Mouse (Mus musculus) megakaryocyte, embryonic 14.5 days (primary cell): ENCODE measurements at regions not wholly inside any gene's neighbourhood (a gene's known extent, or its start where the extent isn't known, plus 50 kb on each side); places are given as distances from the start of the nearest gene placed in this dataset.
A peak's percentile ranks its signal among the peaks of the same experiment; 100 is the strongest.

Source experiments
- H3K27me3 ChIP-seq: replicated peaks from 2 replicates; pipeline ENCODE3; 2012; ENCODE audit warnings: inconsistent platforms
- H3K36me3 ChIP-seq: replicated peaks from 2 replicates; pipeline ENCODE3; 2012; ENCODE audit warnings: low read length, inconsistent platforms, mixed read lengths
- H3K4me1 ChIP-seq: 2 replicates; pipeline ENCODE4 v1.6.1; 2012; ENCODE audit warnings: inconsistent platforms
- H3K4me3 ChIP-seq: replicated peaks from 2 replicates; pipeline ENCODE3; 2012; ENCODE audit warnings: moderate library complexity, mild to moderate bottlenecking, inconsistent platforms
- H3K9me3 ChIP-seq: 2 replicates; pipeline ENCODE4 v1.6.1; 2012; ENCODE audit warnings: inconsistent platforms
- FLI1 ChIP-seq: IDR thresholded peaks from 2 replicates; pipeline ENCODE4 v1.6.1; 2012; ENCODE audit warnings: low read length, inconsistent platforms, mixed read lengths
- GATA1 ChIP-seq: IDR thresholded peaks from 3 replicates; pipeline ENCODE4 v1.6.1; 2012; ENCODE audit warnings: mixed read lengths, low read length, inconsistent platforms, borderline replicate concordance

DNA sequence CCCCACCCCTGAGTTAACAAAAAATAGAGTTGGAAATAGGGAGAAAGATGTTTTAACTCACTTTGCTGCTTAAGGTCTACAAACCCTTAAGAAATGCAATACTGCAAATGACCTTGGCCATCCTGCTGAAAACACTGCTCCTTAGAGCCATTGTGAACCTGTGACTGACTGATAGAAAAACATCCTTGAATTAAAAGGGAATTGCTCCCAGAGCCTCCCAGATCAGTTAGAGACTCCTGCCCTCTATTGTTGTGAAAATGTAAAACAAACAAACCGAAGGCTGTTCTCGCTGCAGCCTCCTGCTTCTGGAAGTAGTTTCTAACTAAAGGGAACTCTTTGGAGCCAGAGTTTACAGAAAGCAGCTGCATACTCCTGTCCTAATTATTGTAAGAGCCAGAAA, 188.9 kb downstream of the Irx2 start:
- no peaks in the 10 kb centered on the region for H3K36me3 ChIP-seq
- peaks cover 42% of the 10 kb centered on the region for H3K9me3 ChIP-seq
- peaks cover 7% of the 10 kb centered on the region for H3K27me3 ChIP-seq
- no peak overlapping the region for H3K4me3 ChIP-seq
- TF ChIP-seq GATA1, result no peak
- TF ChIP-seq FLI1, result no peak
- no peaks in the 10 kb centered on the region for H3K4me1 ChIP-seq

- no peaks in the 10 kb centered on the region for H3K4me1 ChIP-seq
- peaks cover 7% of the 10 kb centered on the region for H3K27me3 ChIP-seq
These were observed 189.3 kb downstream of the Irx2 start for GRCm38 (mm10) chr13:72817930-72818329.

DNA sequence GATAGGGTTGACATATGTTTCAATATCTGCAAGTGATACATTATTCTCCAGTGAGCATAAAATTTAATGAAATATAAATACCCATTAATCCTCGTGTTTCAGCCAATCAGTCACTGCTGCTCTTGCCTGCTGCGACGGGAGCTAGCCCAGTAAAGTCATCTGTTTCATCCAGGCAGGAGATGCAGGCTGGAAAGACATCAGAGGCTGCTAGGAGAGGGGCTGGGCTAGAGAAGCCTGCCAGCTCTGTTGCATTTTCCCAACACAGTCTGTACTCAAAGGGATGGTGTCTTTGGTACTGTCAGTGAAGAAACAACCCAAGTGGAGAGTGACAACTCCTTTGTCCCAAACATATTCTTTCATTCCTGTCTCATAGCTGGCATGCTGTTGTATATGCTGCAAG, 198.0 kb downstream of the Irx2 start:
- no peak overlapping the region for H3K4me3 ChIP-seq
- no peaks in the 10 kb centered on the region for H3K27me3 ChIP-seq
- TF ChIP-seq GATA1, result no peak
- TF ChIP-seq FLI1, result no peak
- H3K4me1 ChIP-seq, result no peaks in the 10 kb centered on the region
- H3K9me3 ChIP-seq, result peaks cover 49% of the 10 kb centered on the region
- H3K36me3 ChIP-seq, result no peaks in the 10 kb centered on the region

More at GRCm38 (mm10) chr13:72817930-72818329, 189.3 kb downstream of the Irx2 start:
- TF ChIP-seq GATA1, result no peak
- no peak for TF ChIP-seq FLI1
- peaks cover 42% of the 10 kb centered on the region for H3K9me3 ChIP-seq
- H3K4me3 ChIP-seq, result peak overlapping the region; percentile 38
- no peaks in the 10 kb centered on the region for H3K36me3 ChIP-seq

DNA sequence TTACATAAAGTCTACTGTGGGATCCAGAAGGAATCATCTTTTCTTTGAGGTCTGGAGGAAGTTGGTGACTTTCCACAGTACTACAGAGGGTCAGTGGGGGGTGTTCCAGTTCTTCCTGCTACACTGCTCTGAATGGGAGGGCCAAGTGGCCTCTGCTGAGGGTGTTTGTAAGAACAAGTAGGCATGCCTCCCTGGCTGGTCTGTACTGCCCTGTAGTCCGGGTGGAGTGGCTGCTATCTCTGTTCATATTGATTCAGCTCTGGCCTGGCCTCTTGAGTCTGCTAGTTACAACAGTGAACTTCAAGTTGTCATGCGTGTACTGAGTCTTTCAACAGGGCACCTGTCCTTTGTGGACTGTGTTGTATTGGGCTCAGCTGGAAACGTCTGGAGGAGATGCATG, 200.7 kb downstream of the Irx2 start:
- Histone ChIP-seq H3K27me3 (no peaks in the 10 kb centered on the region), H3K4me1 (no peaks in the 10 kb centered on the region), H3K36me3 (no peaks in the 10 kb centered on the region), H3K4me3 (no peak overlapping the region), H3K9me3 (peaks cover 47% of the 10 kb centered on the region)
- TF ChIP-seq GATA1, result no peak
- no peak for TF ChIP-seq FLI1

DNA sequence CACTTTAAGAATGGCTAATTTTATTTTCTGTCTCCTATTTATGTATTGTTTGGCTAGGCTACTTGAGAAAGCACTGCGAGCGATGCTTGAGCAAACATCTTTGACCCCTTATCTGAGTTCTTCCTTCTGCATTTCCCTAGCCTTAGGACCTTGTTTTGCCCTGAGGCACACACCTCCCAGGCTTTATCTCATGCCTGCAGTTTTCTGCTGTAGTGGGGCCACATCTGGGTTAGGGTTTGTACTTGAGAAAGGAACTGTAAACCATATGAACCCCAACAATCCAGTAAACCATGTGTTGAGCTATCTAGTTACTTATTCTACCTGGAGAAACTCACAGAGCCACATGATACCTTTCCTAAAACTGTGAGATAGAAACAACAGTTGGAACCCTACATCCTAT, 204.7 kb downstream of the Irx2 start:
- Histone ChIP-seq H3K4me1 (no peaks in the 10 kb centered on the region), H3K27me3 (no peaks in the 10 kb centered on the region), H3K36me3 (no peaks in the 10 kb centered on the region), H3K4me3 (no peak overlapping the region), H3K9me3 (peaks cover 46% of the 10 kb centered on the region)
- TF ChIP-seq FLI1 (no peak), GATA1 (no peak)

DNA sequence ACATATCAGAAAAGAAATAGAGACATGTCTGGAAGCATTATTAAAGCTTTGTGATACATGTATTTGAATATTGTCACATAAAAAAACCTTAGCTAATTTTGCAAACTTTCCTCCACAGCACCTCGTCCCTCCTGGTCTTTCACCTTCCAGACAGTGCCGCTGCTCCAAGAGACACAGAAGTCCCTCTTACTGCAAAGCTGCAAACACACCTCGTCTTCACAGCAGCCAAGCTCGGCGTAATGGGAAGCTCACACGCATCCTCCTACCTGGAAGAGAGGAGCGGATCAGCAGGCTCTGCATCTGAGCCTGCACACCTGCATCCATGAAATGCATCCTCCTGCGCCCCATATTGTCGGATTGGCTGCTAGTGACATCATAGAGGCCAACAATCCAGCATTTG, 208.4 kb downstream of the Irx2 start:
- H3K27me3 ChIP-seq, result no peaks in the 10 kb centered on the region
- no peaks in the 10 kb centered on the region for H3K36me3 ChIP-seq
- no peaks in the 10 kb centered on the region for H3K4me1 ChIP-seq
- no peak for TF ChIP-seq FLI1
- TF ChIP-seq GATA1, result no peak
- peaks cover 33% of the 10 kb centered on the region for H3K9me3 ChIP-seq
- peak overlapping the region; percentile 7 for H3K4me3 ChIP-seq

GRCm38 (mm10) chr13:72848097-72848496, 219.5 kb downstream of the Irx2 start:
- Histone ChIP-seq H3K4me3 (no peak overlapping the region), H3K4me1 (no peaks in the 10 kb centered on the region), H3K27me3 (no peaks in the 10 kb centered on the region), H3K9me3 (peaks cover 29% of the 10 kb centered on the region), H3K36me3 (no peaks in the 10 kb centered on the region)
- no peak for TF ChIP-seq GATA1
- TF ChIP-seq FLI1, result no peak

- Histone ChIP-seq H3K27me3 (no peaks in the 10 kb centered on the region), H3K36me3 (no peaks in the 10 kb centered on the region), H3K9me3 (peaks cover 33% of the 10 kb centered on the region), H3K4me1 (no peaks in the 10 kb centered on the region), H3K4me3 (no peak overlapping the region)
- no peak for TF ChIP-seq GATA1
- TF ChIP-seq FLI1, result no peak
These were observed 221.2 kb downstream of the Irx2 start for GRCm38 (mm10) chr13:72849841-72850240.

DNA sequence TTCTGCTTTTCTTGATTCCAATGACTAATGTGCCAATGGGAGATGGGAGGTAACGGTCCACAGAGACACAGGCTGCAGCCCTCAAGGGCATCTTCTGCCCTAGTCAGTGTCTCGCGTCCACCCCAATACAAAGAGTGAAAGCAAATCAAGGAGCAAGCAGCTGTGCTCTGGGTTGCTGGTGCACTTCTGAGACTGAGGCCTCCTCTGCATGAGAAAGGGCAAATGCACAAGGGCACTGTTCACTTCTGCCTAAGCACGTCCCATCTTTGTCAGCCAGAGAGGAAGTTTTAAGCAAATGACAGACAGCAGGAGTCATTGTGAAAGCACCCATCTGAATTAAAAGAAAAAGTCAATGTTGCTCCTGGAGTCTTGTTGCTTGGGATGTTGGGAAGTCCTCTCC, 224.3 kb downstream of the Irx2 start:
- H3K4me1 ChIP-seq, result no peaks in the 10 kb centered on the region
- no peaks in the 10 kb centered on the region for H3K36me3 ChIP-seq
- peaks cover 25% of the 10 kb centered on the region for H3K9me3 ChIP-seq
- H3K4me3 ChIP-seq, result no peak overlapping the region
- no peaks in the 10 kb centered on the region for H3K27me3 ChIP-seq
- no peak for TF ChIP-seq FLI1
- no peak for TF ChIP-seq GATA1

DNA sequence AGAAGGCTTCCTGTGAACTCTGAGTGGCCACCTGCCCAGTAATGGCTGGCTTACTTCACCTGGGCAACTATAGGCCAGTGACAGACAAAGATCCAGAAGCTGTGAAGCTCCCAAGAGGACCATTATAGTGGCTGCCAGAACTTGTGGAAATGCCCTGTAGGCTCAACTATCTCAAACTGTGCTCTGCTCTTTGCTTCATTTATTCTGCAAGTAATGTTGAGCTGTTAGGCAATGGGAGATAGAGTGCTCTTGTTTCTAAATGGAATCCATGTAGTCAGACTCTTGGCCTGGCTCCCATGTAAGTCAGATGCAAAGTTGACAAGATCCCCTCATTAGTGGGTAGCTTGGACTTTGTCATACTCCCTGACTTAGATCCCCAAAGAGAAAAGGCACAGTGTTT, 247.3 kb downstream of the Irx2 start:
- TF ChIP-seq GATA1 (no peak), FLI1 (no peak)
- Histone ChIP-seq H3K36me3 (no peaks in the 10 kb centered on the region), H3K4me3 (no peak overlapping the region), H3K9me3 (peaks cover 4% of the 10 kb centered on the region; the same call in 1 of the 2 replicates), H3K4me1 (no peaks in the 10 kb centered on the region), H3K27me3 (no peaks in the 10 kb centered on the region)

DNA sequence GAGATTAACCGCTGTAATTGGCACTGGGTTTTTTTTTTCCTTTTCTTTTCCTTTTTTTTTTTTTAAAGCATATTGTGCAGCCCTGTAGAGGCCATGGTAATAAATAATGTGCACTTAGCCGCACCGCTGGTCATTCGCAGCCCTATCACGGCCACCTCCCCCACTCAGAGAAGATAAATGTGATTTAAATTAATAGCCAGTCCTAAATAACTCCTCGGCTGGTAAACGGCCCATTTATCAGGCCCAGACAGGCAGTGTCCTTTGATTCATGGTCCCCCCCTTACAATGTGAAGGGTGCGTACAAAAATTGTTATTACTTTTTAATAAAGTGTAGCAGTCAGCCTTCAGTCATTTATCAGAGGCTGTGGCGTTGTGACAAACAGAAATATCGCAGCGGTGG, 266.4 kb downstream of the Irx2 start:
- TF ChIP-seq FLI1 (no peak), GATA1 (no peak)
- Histone ChIP-seq H3K27me3 (no peaks in the 10 kb centered on the region), H3K36me3 (no peaks in the 10 kb centered on the region), H3K9me3 (peaks cover 42% of the 10 kb centered on the region), H3K4me3 (no peak overlapping the region), H3K4me1 (no peaks in the 10 kb centered on the region)

DNA sequence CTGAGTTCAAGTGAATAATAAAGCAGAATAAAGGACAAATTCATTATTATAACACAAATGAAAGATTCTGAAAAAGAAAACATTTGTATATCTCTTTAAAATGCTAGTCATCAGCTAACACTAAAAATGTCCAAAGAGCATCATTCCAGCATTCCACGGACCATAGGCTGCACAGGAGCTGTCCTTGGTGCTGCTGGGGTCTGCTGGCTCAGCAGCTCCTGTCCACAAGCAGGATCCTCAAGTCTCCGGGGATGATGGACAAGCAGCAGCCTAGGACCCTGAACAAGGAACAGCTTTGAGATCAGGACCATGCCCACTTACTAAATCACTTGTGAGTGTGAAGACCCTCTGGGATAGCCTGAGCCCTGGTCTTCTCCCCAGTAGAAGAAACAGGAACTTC, 274.0 kb downstream of the Irx2 start:
- no peaks in the 10 kb centered on the region for H3K4me1 ChIP-seq
- no peak for TF ChIP-seq GATA1
- TF ChIP-seq FLI1, result no peak
- peaks cover 29% of the 10 kb centered on the region for H3K9me3 ChIP-seq
- H3K27me3 ChIP-seq, result no peaks in the 10 kb centered on the region
- H3K36me3 ChIP-seq, result no peaks in the 10 kb centered on the region
- no peak overlapping the region for H3K4me3 ChIP-seq
